Mouse (Mus musculus): ENCODE results near the gene Mrgprf. TPM values are rescaled to one million over a fixed set of nuclear protein-coding genes. Genes with fewer than 3 reads are reported as not detected.

The Mrgprf gene
- total RNA-seq, 2 experiments from 2014 or later = not detected

DNA sequence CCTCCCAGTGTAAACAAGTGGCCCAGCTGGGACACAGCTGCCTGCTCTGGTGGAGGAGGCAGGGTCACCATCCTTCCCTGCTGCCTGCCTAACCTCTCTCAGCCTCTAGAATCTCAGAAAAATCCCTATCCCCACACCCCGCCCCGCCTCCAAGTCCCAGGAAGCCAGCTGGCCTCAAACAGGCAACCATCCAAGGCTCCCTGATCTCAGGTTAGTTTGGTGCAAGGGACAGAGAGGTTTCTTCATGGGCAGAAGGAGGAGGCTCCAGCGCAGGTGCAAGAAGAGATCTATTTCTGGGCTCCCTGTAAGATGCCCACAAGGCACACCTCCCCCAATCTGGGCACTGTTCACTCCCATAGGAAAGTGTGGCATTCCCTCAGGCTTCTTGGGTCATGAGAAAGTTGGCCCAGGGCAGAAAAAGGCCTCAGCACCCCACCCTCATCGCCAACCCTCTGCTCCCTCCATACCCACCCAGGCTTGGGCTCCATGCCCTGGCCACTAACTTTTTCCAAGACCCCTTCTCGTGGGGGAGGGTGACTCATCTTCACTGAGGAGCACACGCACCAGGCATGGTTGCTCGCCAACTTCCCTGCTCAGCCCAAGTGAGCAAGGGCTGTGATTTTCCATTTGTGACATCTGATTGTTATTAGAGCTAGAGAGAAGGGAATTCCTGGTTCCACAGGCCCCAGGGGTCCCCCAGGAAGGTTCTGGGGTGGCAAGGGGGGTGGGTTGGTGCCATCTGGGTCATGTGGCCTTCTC is 887 bp upstream of the Mrgprf start:
- ATAC-seq (replicated peaks; ENCODE audit: poor library complexity, severe bottlenecking) = no peak

DNA sequence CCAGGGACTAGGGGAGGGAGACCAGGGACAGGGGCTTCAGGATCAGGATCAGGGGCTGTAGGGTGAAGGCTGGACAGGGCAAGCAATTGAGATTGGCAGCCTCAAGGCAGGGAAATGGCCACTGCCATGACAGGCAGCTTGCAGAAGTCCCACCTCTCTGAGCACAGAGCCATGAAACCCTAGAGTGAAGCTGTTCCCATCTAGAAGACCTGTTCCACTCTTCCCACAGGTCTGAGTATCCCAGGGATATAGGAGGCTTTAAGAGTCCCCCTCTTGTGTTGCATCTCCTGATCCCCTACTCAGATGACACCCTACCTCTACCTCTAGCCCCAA is 346 bp downstream of the Mrgprf start:
- no peak for ATAC-seq (replicated peaks; ENCODE audit: poor library complexity, severe bottlenecking)

- ATAC-seq (replicated peaks; ENCODE audit: poor library complexity, severe bottlenecking) = no peak
Measured at GRCm38 (mm10) chr7:145301341-145302005, 845 bp downstream of the Mrgprf start.

- peak; percentile 70 for ATAC-seq (replicated peaks; ENCODE audit: poor library complexity, severe bottlenecking)
Measured at GRCm38 (mm10) chr7:145302488-145303285, 2.1 kb downstream of the Mrgprf start.

GRCm38 (mm10) chr7:145304153-145304552 is 3.5 kb downstream of the Mrgprf start:
- ATAC-seq (replicated peaks; ENCODE audit: poor library complexity, severe bottlenecking) = no peak

DNA sequence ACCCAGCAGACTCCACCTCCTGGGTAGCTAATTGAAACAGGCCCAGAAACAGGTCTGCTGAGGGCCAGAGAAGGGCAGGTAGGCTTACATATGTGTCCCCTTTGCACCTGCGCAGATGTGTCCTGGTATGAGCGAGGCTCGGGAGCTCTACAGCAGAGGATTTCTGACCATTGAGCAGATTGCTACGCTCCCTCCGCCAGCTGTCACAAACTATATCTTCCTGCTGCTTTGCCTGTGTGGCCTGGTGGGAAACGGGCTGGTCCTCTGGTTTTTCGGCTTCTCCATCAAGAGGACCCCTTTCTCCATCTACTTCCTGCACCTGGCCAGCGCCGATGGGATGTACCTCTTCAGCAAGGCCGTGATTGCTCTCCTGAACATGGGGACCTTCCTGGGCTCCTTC is 7.0 kb downstream of the Mrgprf start:
- ATAC-seq (replicated peaks; ENCODE audit: poor library complexity, severe bottlenecking) = no peak

GRCm38 (mm10) chr7:145308061-145308675 is 7.5 kb downstream of the Mrgprf start:
- ATAC-seq (replicated peaks; ENCODE audit: poor library complexity, severe bottlenecking) = no peak

- ATAC-seq (replicated peaks; ENCODE audit: poor library complexity, severe bottlenecking) = no peak
Measured at GRCm38 (mm10) chr7:145308866-145309265, 8.2 kb downstream of the Mrgprf start.

DNA sequence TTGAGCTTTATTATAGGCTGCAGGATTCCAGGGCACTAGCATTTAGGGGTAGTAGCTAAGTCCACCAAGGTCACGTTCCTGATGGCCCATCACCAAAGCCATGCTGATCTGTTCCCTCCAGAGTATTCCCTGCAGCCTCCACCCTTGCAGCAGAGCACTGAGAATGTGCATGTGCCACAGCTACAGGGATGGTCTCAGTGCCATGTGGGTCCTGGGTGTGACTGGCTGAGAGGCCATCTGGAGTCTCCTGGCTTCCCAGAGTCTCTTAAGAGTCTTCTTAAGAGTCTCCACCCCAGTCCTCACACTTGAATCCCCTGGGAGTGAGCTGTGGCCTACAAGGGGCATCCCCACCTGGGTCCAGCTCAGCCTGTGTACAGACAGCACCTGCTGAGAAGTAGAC is 9.2 kb downstream of the Mrgprf start:
- ATAC-seq (replicated peaks; ENCODE audit: poor library complexity, severe bottlenecking) = no peak

DNA sequence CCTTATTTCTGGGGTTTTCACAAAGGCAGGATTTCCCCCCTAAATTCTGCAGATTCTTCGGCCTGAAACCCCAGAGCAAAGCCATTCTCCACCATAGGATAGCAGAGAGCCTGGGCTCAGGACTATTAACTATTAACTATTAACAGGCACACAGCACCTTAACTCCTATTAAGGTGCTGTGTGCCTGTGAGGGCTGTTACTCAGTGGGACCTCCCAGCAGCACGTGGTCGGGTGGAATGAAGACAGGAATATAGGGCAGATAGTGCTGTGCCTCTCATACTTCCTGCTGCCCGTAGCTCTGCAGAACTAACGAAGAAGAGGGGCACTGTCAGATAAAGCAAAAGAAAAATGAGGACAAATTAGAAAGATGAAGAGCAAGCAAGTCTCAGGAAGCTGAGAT is 9.9 kb downstream of the Mrgprf start:
- ATAC-seq (replicated peaks; ENCODE audit: poor library complexity, severe bottlenecking) = no peak

DNA sequence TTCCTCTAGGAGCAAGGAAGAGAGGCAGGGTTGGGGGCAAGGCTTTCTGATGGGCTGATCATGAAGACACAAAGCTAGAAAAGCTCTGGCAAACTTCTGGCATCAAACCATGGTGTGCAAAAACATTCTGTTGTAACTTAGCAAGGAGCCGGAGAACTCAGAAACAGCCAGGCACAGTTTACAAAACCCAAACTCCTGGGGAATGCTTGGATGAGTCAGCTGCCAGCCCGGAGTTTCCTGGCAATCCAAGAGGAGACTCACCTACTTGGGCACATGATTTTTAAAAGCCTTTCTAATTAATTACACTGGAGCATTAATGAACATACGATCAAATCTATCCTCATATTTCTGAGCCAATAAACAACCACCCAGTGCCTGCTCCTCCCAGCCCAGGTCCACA is 11.5 kb downstream of the Mrgprf start:
- ATAC-seq (replicated peaks; ENCODE audit: poor library complexity, severe bottlenecking) = no peak

GRCm38 (mm10) chr7:145314785-145315411 is 14.3 kb downstream of the Mrgprf start, which contains the start of gene Mrgprd:
Mrgprd (plus strand) TSS chr7:145314835.
- ATAC-seq (replicated peaks; ENCODE audit: poor library complexity, severe bottlenecking) = no peak

GRCm38 (mm10) chr7:145317522-145317921 is 16.9 kb downstream of the Mrgprf start:
- ATAC-seq (replicated peaks; ENCODE audit: poor library complexity, severe bottlenecking) = no peak

- no peak for ATAC-seq (replicated peaks; ENCODE audit: poor library complexity, severe bottlenecking)
Measured at GRCm38 (mm10) chr7:145319481-145319880, 18.9 kb downstream of the Mrgprf start.

GRCm38 (mm10) chr7:145323607-145324006 is 23.0 kb downstream of the Mrgprf start:
- ATAC-seq (replicated peaks; ENCODE audit: poor library complexity, severe bottlenecking) = no peak

GRCm38 (mm10) chr7:145325697-145326096 is 25.1 kb downstream of the Mrgprf start:
- ATAC-seq (replicated peaks; ENCODE audit: poor library complexity, severe bottlenecking) = no peak

GRCm38 (mm10) chr7:145329982-145330381 is 29.4 kb downstream of the Mrgprf start:
- ATAC-seq (replicated peaks; ENCODE audit: poor library complexity, severe bottlenecking) = no peak

DNA sequence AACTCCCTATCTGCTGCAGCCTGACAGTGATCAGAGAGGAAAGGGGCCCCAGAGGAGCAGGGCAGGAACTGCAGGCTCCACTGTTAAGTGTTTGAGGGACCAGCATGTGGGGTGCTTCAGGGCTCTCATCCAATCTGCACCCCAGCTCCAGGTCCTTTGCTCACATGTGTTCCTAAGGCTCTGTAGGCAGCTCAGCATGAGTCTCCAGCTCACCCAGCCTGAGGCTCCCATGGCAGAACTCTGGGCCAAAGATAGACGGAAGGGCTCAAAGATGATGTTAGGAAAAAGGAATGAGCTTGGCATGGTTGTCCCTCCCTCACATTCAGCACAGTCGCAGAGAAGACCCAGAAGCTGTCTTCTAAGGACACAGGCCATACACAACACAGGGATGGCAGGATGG is 30.0 kb downstream of the Mrgprf start:
- no peak for ATAC-seq (replicated peaks; ENCODE audit: poor library complexity, severe bottlenecking)

GRCm38 (mm10) chr7:145332376-145333041 is 31.9 kb downstream of the Mrgprf start:
- no peak for ATAC-seq (replicated peaks; ENCODE audit: poor library complexity, severe bottlenecking)

DNA sequence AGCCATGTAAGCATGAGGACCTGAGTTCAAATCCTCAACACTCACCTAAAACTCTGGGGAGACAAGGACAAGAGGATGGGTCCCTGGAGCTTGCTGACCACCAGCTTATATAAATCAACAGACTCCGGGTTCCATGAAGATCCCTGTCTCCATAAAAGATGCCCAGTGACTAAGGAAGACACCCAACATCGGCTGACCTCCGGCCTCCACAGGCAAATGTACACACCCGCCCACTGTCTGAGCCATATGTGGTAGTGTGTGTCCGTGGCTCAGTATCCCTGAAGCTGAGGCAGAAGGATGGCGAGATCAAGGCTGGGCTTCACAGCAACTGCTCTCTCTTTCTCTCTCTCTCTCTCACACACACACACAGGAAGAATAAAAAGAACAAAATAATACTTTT is 33.3 kb downstream of the Mrgprf start:
- no peak for ATAC-seq (replicated peaks; ENCODE audit: poor library complexity, severe bottlenecking)

Data from granulocyte monocyte progenitor cell, adult 5-6 weeks (primary cell).